Mouse (Mus musculus) heart, adult 2 months (tissue): ENCODE measurements around the gene Efr3b.

Experiments used
- CTCF ChIP-seq: fragments of 200-600 bp; IDR thresholded peaks from 2 replicates; pipeline ENCODE4 v1.8.1; 2022; ENCODE audit warnings: antibody characterized with exemption, mild to moderate bottlenecking, moderate library complexity
- POLR2A ChIP-seq: fragments of 200-500 bp; IDR thresholded peaks from 2 replicates; pipeline ENCODE4 v1.6.1; 2011; ENCODE audit warnings: mild to moderate bottlenecking, low read depth, low read length, control low read depth; ENCODE audit not compliant: insufficient read depth

GRCm38 (mm10) chr12:4015741-4016140, 23.0 kb downstream of the Efr3b start:
- TF ChIP-seq CTCF (no peak), POLR2A (no peak)
